Mouse (Mus musculus) embryonic facial prominence, embryonic 15.5 days (tissue): ENCODE measurements around the gene 6030468B19Rik. TPM values are rescaled to one million over a fixed set of nuclear protein-coding genes. Genes with fewer than 3 reads are reported as not detected.

Source experiments
- polyA plus RNA-seq: library from polyadenylated mRNA; unstranded; fragments of >200 nt; fragmentation: Nextera tagmentation; extraction: Ambion mirVana; gene quantifications from 2 replicates; pipeline ENCODE4 v1.2.1, GENCODE M21; 2015

Gene 6030468B19Rik
- polyA plus RNA-seq, 1 experiment from 2014 or later, result 0.25 TPM

Other genes starting within 250 kb of the 6030468B19Rik start
- gene Tnrc6c, start 143.4 kb upstream of the 6030468B19Rik start, polyA plus RNA-seq, result 17.1 and 17.3 TPM in 2 replicates
- gene Tmc8, start 15.6 kb upstream of the 6030468B19Rik start, polyA plus RNA-seq, result 0.94 and 1.1 TPM in 2 replicates
- 23.2 and 25.3 TPM in 2 replicates for gene Tmc6, start 15.5 kb upstream of the 6030468B19Rik start, polyA plus RNA-seq
- 0.60 and 0.76 TPM in 2 replicates for gene Gm20708, start 12.0 kb downstream of the 6030468B19Rik start, polyA plus RNA-seq
- gene Syngr2, start 12.0 kb downstream of the 6030468B19Rik start, polyA plus RNA-seq, result 76.1 and 79.6 TPM in 2 replicates
- 5.3 and 5.8 TPM in 2 replicates for gene Afmid, start 28.3 kb downstream of the 6030468B19Rik start, polyA plus RNA-seq
- 115 and 124 TPM in 2 replicates for gene Tk1, start 28.4 kb downstream of the 6030468B19Rik start, polyA plus RNA-seq
- 225 and 239 TPM in 2 replicates for gene Birc5, start 51.6 kb downstream of the 6030468B19Rik start, polyA plus RNA-seq
- not detected in 2 replicates for gene Tmem235, start 63.1 kb downstream of the 6030468B19Rik start, polyA plus RNA-seq
- 4.7 and 4.9 TPM in 2 replicates for gene Tha1, start 75.8 kb downstream of the 6030468B19Rik start, polyA plus RNA-seq
- 20.8 and 21.2 TPM in 2 replicates for gene Socs3, start 172.4 kb downstream of the 6030468B19Rik start, polyA plus RNA-seq
- 39.9 and 41.2 TPM in 2 replicates for gene Pgs1, start 188.6 kb downstream of the 6030468B19Rik start, polyA plus RNA-seq